8 mouse cellular contexts compared by ENCODE assay signal in the genomic region with DNA sequence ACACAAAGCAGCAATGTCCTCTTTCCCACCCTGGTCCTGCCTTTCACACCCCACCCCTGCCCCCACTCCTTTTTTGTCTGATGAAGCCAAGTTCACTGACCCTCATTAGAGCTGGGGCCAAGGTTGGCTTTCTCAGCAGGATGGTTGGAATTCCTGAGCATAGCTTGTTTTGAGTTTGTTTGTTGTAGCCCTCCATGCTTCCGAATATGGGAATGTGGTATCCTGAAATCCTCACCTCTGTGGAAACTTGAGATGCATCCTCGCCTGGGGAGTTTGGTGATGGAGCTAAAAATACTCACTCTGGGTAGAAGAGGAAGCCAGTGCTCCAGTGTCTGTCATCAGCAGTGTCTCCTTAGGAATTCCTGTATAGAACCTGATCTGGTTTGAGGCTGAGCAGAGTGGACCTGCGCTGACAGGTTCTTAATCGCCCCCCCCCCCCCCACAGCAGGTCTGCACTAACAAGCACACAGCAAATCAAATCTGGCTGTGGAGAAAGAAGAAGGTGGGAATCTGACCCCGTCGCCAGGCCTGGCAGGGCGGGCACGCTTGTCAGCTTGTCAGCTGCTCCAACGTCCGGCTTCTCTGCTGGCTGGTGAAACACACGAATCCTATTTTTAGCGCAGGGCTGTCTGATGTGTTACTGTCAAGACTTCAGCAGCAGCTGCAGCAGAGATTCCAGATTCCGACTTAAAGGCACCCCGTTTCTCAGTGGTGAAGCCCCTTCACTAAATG. TPM values are rescaled to one million over a fixed set of nuclear protein-coding genes. Genes with fewer than 3 reads are reported as not detected.
DNase-seq lines count a peak whose midpoint lies in the region; ATAC-seq lines count a peak whose summit lies in the region.

No protein-coding gene starts in this region.

- peak; percentile 20 for DNase-seq in liver
- DNase-seq in embryonic facial prominence, embryonic 11.5 days (ENCODE audit: low spot score): peak; percentile 66
- peak; percentile 72 for DNase-seq in kidney, adult 9 months
- peak; percentile 74 for DNase-seq in lung, postnatal 36 days
- peak; percentile 35 for DNase-seq in telencephalon, adult 2 months (ENCODE audit: low read depth, low spot score)
- no peak for DNase-seq in urinary bladder, adult 2 months (ENCODE audit: low spot score)

- 30% methylated on average over 14 of the region's 14 CpGs for WGBS in liver, embryonic 12.5 days (ENCODE audit: insufficient replicate concordance)
- WGBS in embryonic facial prominence, embryonic 11.5 days: 11% methylated on average over 14 of the region's 14 CpGs
- WGBS in heart, embryonic 11.5 days (ENCODE audit: insufficient replicate concordance): 9% methylated on average over 14 of the region's 14 CpGs

- H3K27me3 ChIP-seq in liver, embryonic 12.5 days (replicated peaks): no peaks in the 10 kb centered on the region
- no peaks in the 10 kb centered on the region for H3K27me3 ChIP-seq in embryonic facial prominence, embryonic 11.5 days (ENCODE audit: control insufficient read depth, insufficient read depth, low read length)
- no peaks in the 10 kb centered on the region for H3K27me3 ChIP-seq in heart, embryonic 11.5 days (ENCODE audit: control insufficient read depth, insufficient read depth, low read length)

- H3K36me3 ChIP-seq in liver, embryonic 12.5 days: 0 out of 2 replicates have a peak, but pooled peaks cover 4% of the 10 kb centered on the region
- H3K36me3 ChIP-seq in embryonic facial prominence, embryonic 11.5 days (replicated peaks; ENCODE audit: control insufficient read depth, insufficient read depth, low read depth, low read length): no peaks in the 10 kb centered on the region
- no peaks in the 10 kb centered on the region for H3K36me3 ChIP-seq in heart, embryonic 11.5 days (ENCODE audit: control insufficient read depth, insufficient read depth, low read length)

- no peaks in the 10 kb centered on the region for H3K9me3 ChIP-seq in liver, embryonic 12.5 days (replicated peaks)
- no peaks in the 10 kb centered on the region for H3K9me3 ChIP-seq in embryonic facial prominence, embryonic 11.5 days (replicated peaks; ENCODE audit: control insufficient read depth, low read length)
- no peaks in the 10 kb centered on the region for H3K9me3 ChIP-seq in heart, embryonic 11.5 days (replicated peaks; ENCODE audit: control insufficient read depth, low read length)

- no peak overlapping the region for H3K4me2 ChIP-seq in liver, embryonic 12.5 days
- H3K4me2 ChIP-seq in embryonic facial prominence, embryonic 11.5 days (ENCODE audit: low read depth, low read length): no peak overlapping the region
- H3K4me2 ChIP-seq in heart, embryonic 11.5 days: peak overlapping the region; percentile 41

- H3K4me3 ChIP-seq in liver, embryonic 12.5 days: no peak overlapping the region
- no peak overlapping the region for H3K4me3 ChIP-seq in embryonic facial prominence, embryonic 11.5 days (ENCODE audit: low read depth, low read length)
- no peak overlapping the region for H3K4me3 ChIP-seq in heart, embryonic 11.5 days (ENCODE audit: low read depth, low read length)

- ATAC-seq in liver, embryonic 12.5 days: no peak
- ATAC-seq in embryonic facial prominence, embryonic 11.5 days (replicated peaks; ENCODE audit: insufficient number of reproducible peaks, low FRiP score, low TSS enrichment, low read depth): peak; percentile 72; the same call in 1 of the 2 replicates
- peak; percentile 70 for ATAC-seq in heart, embryonic 11.5 days (replicated peaks; ENCODE audit: insufficient number of reproducible peaks, low FRiP score, low TSS enrichment)

- no peak overlapping the region; the same call in 1 of the 2 replicates for H3K27ac ChIP-seq in liver, embryonic 12.5 days
- H3K27ac ChIP-seq in embryonic facial prominence, embryonic 11.5 days (replicated peaks; ENCODE audit: low read depth, low read length): 0 out of 2 replicates have a peak overlapping the region, but pooled peaks have one; percentile 48
- H3K27ac ChIP-seq in heart, embryonic 11.5 days (ENCODE audit: low read depth, low read length): peak overlapping the region; percentile 96

- H3K4me1 ChIP-seq in liver, embryonic 12.5 days: peaks cover 3% of the 10 kb centered on the region; the same call in 1 of the 2 replicates
- peaks cover 14% of the 10 kb centered on the region for H3K4me1 ChIP-seq in embryonic facial prominence, embryonic 11.5 days (ENCODE audit: control insufficient read depth, insufficient read depth, low read length)
- peaks cover 75% of the 10 kb centered on the region for H3K4me1 ChIP-seq in heart, embryonic 11.5 days (ENCODE audit: control insufficient read depth, insufficient read depth, low read length)

- no peak overlapping the region for H3K9ac ChIP-seq in liver, embryonic 12.5 days
- no peak overlapping the region for H3K9ac ChIP-seq in embryonic facial prominence, embryonic 11.5 days (replicated peaks; ENCODE audit: low read length)
- peak overlapping the region; percentile 56; the same call in 1 of the 2 replicates for H3K9ac ChIP-seq in heart, embryonic 11.5 days (ENCODE audit: low read depth, low read length)

RNA-seq across cellular contexts. Expression of a gene that starts 53.4 kb away (rescaled TPM):
- 10.5 and 12.9 TPM in 2 replicates for polyA plus RNA-seq in liver, embryonic 12.5 days (2016; fragmentation: Nextera tagmentation; extraction: Ambion mirVana)
- polyA plus RNA-seq in embryonic facial prominence, embryonic 11.5 days (2014; fragmentation: Nextera tagmentation; extraction: Ambion mirVana): 20.9 and 30.1 TPM in 2 replicates
- 44.5 and 53.8 TPM in 2 replicates for polyA plus RNA-seq in heart, embryonic 11.5 days (2014; fragmentation: Nextera tagmentation; extraction: Ambion mirVana)
- polyA plus RNA-seq in urinary bladder, adult 2 months (2012; rRNA removed): 66.7 and 82.0 TPM in 2 replicates
